In the genomic region with DNA sequence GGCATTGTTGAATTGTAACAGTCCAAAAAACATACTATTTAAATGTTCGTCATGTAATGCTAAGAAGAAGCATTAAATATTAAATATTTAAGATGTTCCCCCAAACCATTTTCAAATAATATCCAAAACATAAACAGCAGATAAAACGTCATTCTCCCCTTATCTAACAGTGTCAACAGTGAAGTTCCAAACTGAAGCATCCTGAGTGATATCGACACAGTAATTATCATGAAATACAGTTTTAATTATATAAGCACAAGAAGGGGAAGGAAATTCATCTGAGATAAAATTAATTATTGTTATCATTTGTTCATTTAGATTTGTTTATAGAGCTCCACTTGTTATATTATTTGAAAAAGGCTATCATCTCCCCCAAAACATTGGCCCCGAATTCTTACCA, we compare ENCODE assay signal across 19 mouse cellular contexts.
DNase-seq lines count a peak whose midpoint lies in the region; ATAC-seq and TF ChIP-seq lines count a peak whose summit lies in the region.
"Had no signal": no experiment of that assay in that cellular context is flagged by ENCODE, and none has a peak within 500 bp of the region (broad histone marks: within the 10 kb centered on the region; RNA-seq: fewer than 3 reads in every experiment).

No protein-coding gene starts in this region.

- H3K27ac ChIP-seq in MEL (ENCODE audit: control insufficient read depth, low read depth, low read length), result no peak overlapping the region
- H3K27ac ChIP-seq in midbrain, embryonic 11.5 days (ENCODE audit: low read depth, low read length), result no peak overlapping the region

- H3K27me3 ChIP-seq in MEL (ENCODE audit: control insufficient read depth in 1 of 2, insufficient read depth in 2 of 2, low read length in 2 of 2), result no peaks in the 10 kb centered on the region
- no peaks in the 10 kb centered on the region for H3K27me3 ChIP-seq in midbrain, embryonic 11.5 days (ENCODE audit: control insufficient read depth, insufficient read depth, low read length)
- H3K27me3 ChIP-seq: CH12.LX, Patski had no signal

- no peak overlapping the region for H3K4me2 ChIP-seq in midbrain, embryonic 11.5 days

- peak; percentile 57 to 70 for TF ChIP-seq EP300 in MEL (IDR thresholded peaks at IDR 0.05; ENCODE audit: low read depth in 1 of 2, low read length in 2 of 2)

- TF ChIP-seq RAD21 in MEL (IDR thresholded peaks at IDR 0.05; ENCODE audit: low read depth, low read length), result no peak

- WGBS in midbrain, embryonic 11.5 days, result 92% methylated on average over 4 of the region's 4 CpGs

- no peak overlapping the region for H3K4me3 ChIP-seq in MEL (ENCODE audit: control insufficient read depth in 1 of 2, insufficient read depth in 1 of 2, low read depth in 2 of 2, low read length in 2 of 2)
- no peak overlapping the region for H3K4me3 ChIP-seq in midbrain, embryonic 11.5 days (ENCODE audit: low read depth, low read length)

- peaks cover 3 to 6% of the 10 kb centered on the region in 2 experiments; a peak in 2 of 4 replicates for H3K4me1 ChIP-seq in MEL (ENCODE audit: control insufficient read depth in 1 of 2, insufficient read depth in 2 of 2, low read length in 2 of 2)
- H3K4me1 ChIP-seq in midbrain, embryonic 11.5 days (ENCODE audit: control insufficient read depth, insufficient read depth, low read length), result no peaks in the 10 kb centered on the region

- no peaks in the 10 kb centered on the region for H3K79me2 ChIP-seq in MEL (ENCODE audit: control insufficient read depth, insufficient read depth, low read length, poor library complexity)

- no peak for TF ChIP-seq CTCF in MEL (IDR thresholded peaks at IDR 0.05 in 2 of 3, conservative IDR thresholded peaks at IDR 0.05 in 1 of 3; ENCODE audit: control insufficient read depth in 1 of 3, insufficient read depth in 1 of 3, low read depth in 2 of 3, low read length in 3 of 3, poor library complexity in 1 of 3, severe bottlenecking in 1 of 3)

- TF ChIP-seq POLR2A in MEL (IDR thresholded peaks at IDR 0.05; ENCODE audit: control insufficient read depth in 1 of 2, insufficient read depth in 1 of 2, low read depth in 1 of 2, low read length in 2 of 2, poor library complexity in 1 of 2), result no peak

- no peak for ATAC-seq in midbrain, embryonic 11.5 days (ENCODE audit: low FRiP score)
- ATAC-seq: activated CD4-positive, CD25-positive, alpha-beta regulatory T cell, adult 4 months; CD4-positive, CD25-positive, alpha-beta regulatory T cell, adult 4 months; Patski had no signal

- H3K9me3 ChIP-seq in MEL (replicated peaks; ENCODE audit: insufficient read depth, low read length), result no peaks in the 10 kb centered on the region
- no peaks in the 10 kb centered on the region for H3K9me3 ChIP-seq in midbrain, embryonic 11.5 days (ENCODE audit: control insufficient read depth, low read length)
- H3K9me3 ChIP-seq: G1E had no signal

- no peak overlapping the region for H3K9ac ChIP-seq in MEL (ENCODE audit: control insufficient read depth, low read depth, low read length, poor library complexity, severe bottlenecking)
- no peak overlapping the region for H3K9ac ChIP-seq in midbrain, embryonic 11.5 days (ENCODE audit: low read length)

- DNase-seq in MEL (ENCODE audit: low read depth, low spot score), result no peak
- DNase-seq in midbrain, embryonic 11.5 days (ENCODE audit: low spot score, missing footprints), result no peak
- DNase-seq: adrenal gland, adult 2 months; adrenal gland, adult 8-10 months; adrenal gland, postnatal 10 days; adrenal gland, postnatal 14 days; adrenal gland, postnatal 25 days; adrenal gland, postnatal 36 days; B cell, adult 2 months; cerebellum, adult 11 months; cerebellum, adult 11-12 months; cerebellum, adult 18-20 months; cerebellum, adult 2 months; cerebellum, adult 8-10 months had no signal

- H3K36me3 ChIP-seq in MEL (ENCODE audit: control insufficient read depth in 1 of 2, insufficient read depth in 2 of 2, low read length in 2 of 2), result no peaks in the 10 kb centered on the region; a peak in 1 of 4 replicates
- no peaks in the 10 kb centered on the region; the same call in 1 of the 2 replicates for H3K36me3 ChIP-seq in midbrain, embryonic 11.5 days (ENCODE audit: control insufficient read depth, insufficient read depth, low read length)

TF ChIP-seq in MEL, 35 proteins besides CTCF, POLR2A, EP300 and RAD21:
- TF ChIP-seq MYB (IDR thresholded peaks at IDR 0.05; ENCODE audit: low read depth, low read length) (no peak), MAX (IDR thresholded peaks at IDR 0.05; ENCODE audit: low read length) (no peak), HCFC1 (IDR thresholded peaks at IDR 0.05; ENCODE audit: low read depth, low read length) (no peak), ETS1 (IDR thresholded peaks at IDR 0.05; ENCODE audit: low read depth, low read length) (peak; percentile 42), TCF12 (IDR thresholded peaks at IDR 0.05; ENCODE audit: low read depth, low read length) (peak; percentile 59), UBTF (IDR thresholded peaks at IDR 0.05; ENCODE audit: borderline replicate concordance, insufficient read depth, low read depth, low read length) (no peak), CHD2 (IDR thresholded peaks at IDR 0.05; ENCODE audit: low read length) (no peak), JUND (IDR thresholded peaks at IDR 0.05; ENCODE audit: low read depth, low read length) (no peak), MYC (IDR thresholded peaks at IDR 0.05; ENCODE audit: low read depth, low read length) (no peak), TBP (IDR thresholded peaks at IDR 0.05; ENCODE audit: low read depth, low read length) (no peak), USF1 (IDR thresholded peaks at IDR 0.05; ENCODE audit: low read depth, low read length) (no peak), MAZ (IDR thresholded peaks at IDR 0.05; ENCODE audit: low read depth, low read length) (no peak), KAT2A (conservative IDR thresholded peaks at IDR 0.05; ENCODE audit: low read depth, low read length) (no peak), USF2 (IDR thresholded peaks at IDR 0.05; ENCODE audit: borderline replicate concordance in 1 of 2, insufficient read depth in 1 of 2, low read depth in 1 of 2, low read length in 2 of 2) (no peak), SMC3 (IDR thresholded peaks at IDR 0.05; ENCODE audit: low read depth, low read length) (no peak), GATA1 (IDR thresholded peaks at IDR 0.05; ENCODE audit: low read depth, low read length) (peak; percentile 49; the same call in 1 of the 2 replicates), MXI1 (IDR thresholded peaks at IDR 0.05; ENCODE audit: low read depth, low read length) (no peak), ZKSCAN1 (IDR thresholded peaks at IDR 0.05; ENCODE audit: low read depth, low read length) (no peak), ZMIZ1 (IDR thresholded peaks at IDR 0.05; ENCODE audit: low read depth, low read length) (no peak), GABPA (IDR thresholded peaks at IDR 0.05; ENCODE audit: low read depth, low read length) (no peak)
